Mouse (Mus musculus): ENCODE measurements at regions not wholly inside any gene's neighbourhood (a gene's known extent, or its start where the extent isn't known, plus 50 kb on each side); places are given as distances from the start of the nearest gene placed in this dataset.

DNA sequence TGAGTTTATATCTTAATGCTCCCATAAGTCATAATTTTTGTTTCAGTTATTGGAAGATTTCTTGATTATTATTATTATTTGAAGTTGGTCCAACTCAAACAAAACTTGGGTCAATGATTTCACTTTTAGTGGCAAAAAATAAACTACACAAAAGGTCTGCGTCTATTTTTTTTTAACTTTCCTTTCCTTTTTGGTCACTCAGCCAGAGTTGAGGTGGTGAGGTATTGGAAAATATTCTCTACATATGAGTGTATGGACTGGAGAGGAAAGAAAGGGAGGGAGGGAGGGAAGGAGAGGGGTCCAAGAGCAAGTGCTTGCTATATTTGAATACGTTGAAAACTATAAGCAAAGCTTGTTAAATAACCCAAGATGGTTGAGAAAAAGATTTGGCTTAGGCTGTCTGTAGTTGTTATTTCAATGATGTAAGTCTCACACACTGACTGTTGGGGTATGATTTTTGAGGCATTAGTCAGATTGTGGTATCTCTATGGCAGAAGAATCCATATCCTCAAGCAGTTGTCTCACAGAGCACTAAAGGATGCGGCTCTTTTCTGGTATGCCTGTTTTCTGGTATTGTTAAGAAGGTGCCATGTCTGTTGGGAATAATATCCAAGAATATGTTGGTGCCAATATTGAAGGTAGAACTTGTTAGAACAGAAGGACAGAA lies 75.9 kb upstream of the Hey2 start:
- Histone ChIP-seq H3K27me3 (no peaks in the 10 kb centered on the region), H3K4me3 (no peak overlapping the region), H3K9ac (no peak overlapping the region), H3K27ac (no peak overlapping the region), H3K4me2 (no peak overlapping the region), H3K36me3 (no peaks in the 10 kb centered on the region), H3K9me3 (no peaks in the 10 kb centered on the region), H3K4me1 (no peaks in the 10 kb centered on the region)
- ATAC-seq (ENCODE audit: insufficient number of reproducible peaks, low FRiP score, low TSS enrichment, low read depth): no peak
- WGBS: 72% methylated on average over 3 of the region's 3 CpGs

GRCm38 (mm10) chr10:30893771-30894170 lies 51.2 kb upstream of the Hey2 start:
- no peaks in the 10 kb centered on the region for H3K4me1 ChIP-seq
- no peaks in the 10 kb centered on the region for H3K36me3 ChIP-seq
- no peak overlapping the region for H3K4me2 ChIP-seq
- H3K27ac ChIP-seq: 0 out of 2 replicates have a peak overlapping the region, but pooled peaks have one; percentile 40
- no peak for ATAC-seq (ENCODE audit: insufficient number of reproducible peaks, low FRiP score, low TSS enrichment, low read depth)
- H3K9me3 ChIP-seq: no peaks in the 10 kb centered on the region
- H3K27me3 ChIP-seq: no peaks in the 10 kb centered on the region
- WGBS: 19% methylated on average over 3 of the region's 3 CpGs
- no peak overlapping the region for H3K4me3 ChIP-seq
- no peak overlapping the region for H3K9ac ChIP-seq

Data from limb, embryonic 15.5 days (tissue).